Mouse (Mus musculus) heart, postnatal 0 days (tissue): ENCODE measurements around the gene Cacna1c. TPM values are rescaled to one million over a fixed set of nuclear protein-coding genes. Genes with fewer than 3 reads are reported as not detected.

Experiments used
- ATAC-seq: fragments of 200-750 bp; cut with Nextera tagmentation; 2 replicates; pipeline ENCODE4 v1.8.0; 2017; ENCODE audit warnings: low read depth, moderate number of reproducible peaks, moderate library complexity; ENCODE audit not compliant: insufficient read depth
- DNase-seq: peaks from one replicate; pipeline ENCODE4 v3.0.0-alpha.2; 2016; ENCODE audit warnings: low spot score
- H3K27ac ChIP-seq: fragments of 300-500 bp; sonication (generic); 2 replicates; pipeline ENCODE4 v1.5.1; 2014; ENCODE audit warnings: low read depth, mild to moderate bottlenecking
- H3K27me3 ChIP-seq: fragments of 300-500 bp; sonication (generic); 2 replicates; pipeline ENCODE4 v1.6.1; 2014; ENCODE audit warnings: low read length, mixed read lengths; ENCODE audit not compliant: control insufficient read depth, insufficient read depth
- H3K36me3 ChIP-seq: fragments of 300-500 bp; sonication (generic); replicated peaks from 2 replicates; pipeline ENCODE4 v1.6.1; 2014; ENCODE audit warnings: low read length, mixed read lengths; ENCODE audit not compliant: control insufficient read depth, insufficient read depth
- H3K4me1 ChIP-seq: fragments of 300-500 bp; sonication (generic); 2 replicates; pipeline ENCODE4 v1.6.1; 2014; ENCODE audit warnings: antibody characterized with exemption; ENCODE audit not compliant: control insufficient read depth, insufficient read depth
- H3K4me2 ChIP-seq: fragments of 300-500 bp; sonication (generic); 2 replicates; pipeline ENCODE4 v1.6.1; 2014; ENCODE audit warnings: low read depth, mild to moderate bottlenecking, low read length, moderate library complexity
- H3K4me3 ChIP-seq: fragments of 300-500 bp; sonication (generic); 2 replicates; pipeline ENCODE4 v1.5.1; 2014; ENCODE audit warnings: low read depth, low read length
- H3K9ac ChIP-seq: fragments of 300-500 bp; sonication (generic); replicated peaks from 2 replicates; pipeline ENCODE4 v1.6.1; 2014; ENCODE audit warnings: low read depth, low read length, mixed read lengths
- H3K9me3 ChIP-seq: fragments of 300-500 bp; sonication (generic); replicated peaks from 2 replicates; pipeline ENCODE4 v1.6.1; 2016; ENCODE audit warnings: low read length; ENCODE audit not compliant: control insufficient read depth
- CTCF ChIP-seq: IDR thresholded peaks from 2 replicates; pipeline ENCODE4 v1.5.1; 2016; ENCODE audit warnings: antibody characterized with exemption, control low read depth, low read depth
- EP300 ChIP-seq: IDR thresholded peaks from 2 replicates; pipeline ENCODE4 v1.6.1; 2016; ENCODE audit warnings: antibody characterized with exemption, low read depth
- WGBS: fragments of 180-500 bp; shearing (Covaris S2); extraction: QIAGEN DNeasy Blood & Tissue Kit; methylation state at CpG from one replicate; pipeline ENCODE4 v1.1.7; 2014; 5-methylcytosine and 5-hydroxymethylcytosine counted together
- polyA plus RNA-seq: library from polyadenylated mRNA; unstranded; fragments of >200 nt; fragmentation: Nextera tagmentation; extraction: Ambion mirVana; gene quantifications from 2 replicates; pipeline ENCODE4 v1.2.1, GENCODE M21; 2015
- total RNA-seq: library from RNA; depleted of rRNA; stranded (reverse); fragments of >200 nt; gene quantifications from 2 replicates; pipeline ENCODE4 v1.2.3, GENCODE M21; 2014; ENCODE audit warnings: low replicate concordance

The Cacna1c gene
- total and polyA plus RNA-seq, 2 experiments from 2014 or later = 51.3 to 159 TPM

GRCm38 (mm10) chr6:119126991-119127390, 69.2 kb downstream of the Cacna1c start:
- 95% methylated on average over 3 of the region's 3 CpGs for WGBS
- Histone ChIP-seq H3K9ac (no peak overlapping the region), H3K4me3 (no peak overlapping the region), H3K4me2 (no peak overlapping the region), H3K27ac (no peak overlapping the region), H3K27me3 (no peaks in the 10 kb centered on the region), H3K36me3 (peaks cover 6% of the 10 kb centered on the region; the same call in 1 of the 2 replicates), H3K9me3 (no peaks in the 10 kb centered on the region), H3K4me1 (peaks cover 33% of the 10 kb centered on the region)
- DNase-seq (no peak), ATAC-seq (no peak)
- TF ChIP-seq EP300 (no peak), CTCF (no peak)

- 0 out of 2 replicates have a peak, but pooled peaks cover 4% of the 10 kb centered on the region for H3K36me3 ChIP-seq
- H3K9ac ChIP-seq = no peak overlapping the region
- 65% methylated on average over 4 of the region's 4 CpGs for WGBS
- H3K4me1 ChIP-seq = peaks cover 5% of the 10 kb centered on the region; the same call in 1 of the 2 replicates
- no peak overlapping the region for H3K27ac ChIP-seq
- DNase-seq = no peak
- H3K27me3 ChIP-seq = no peaks in the 10 kb centered on the region
- no peak overlapping the region for H3K4me2 ChIP-seq
- no peak for TF ChIP-seq CTCF
- TF ChIP-seq EP300 = no peak
- no peak for ATAC-seq
- no peak overlapping the region for H3K4me3 ChIP-seq
- H3K9me3 ChIP-seq = no peaks in the 10 kb centered on the region
Observed at GRCm38 (mm10) chr6:119118371-119118770, 77.8 kb downstream of the Cacna1c start.

- H3K27ac ChIP-seq = no peak overlapping the region
- no peak overlapping the region for H3K9ac ChIP-seq
- H3K4me3 ChIP-seq = no peak overlapping the region
- TF ChIP-seq CTCF (peak; percentile 18; the same call in 1 of the 2 replicates), EP300 (no peak)
- H3K4me2 ChIP-seq = no peak overlapping the region
- H3K27me3 ChIP-seq = no peaks in the 10 kb centered on the region
- 93% methylated on average over 3 of the region's 3 CpGs for WGBS
- H3K36me3 ChIP-seq = 0 out of 2 replicates have a peak, but pooled peaks cover 4% of the 10 kb centered on the region
- peaks cover 8% of the 10 kb centered on the region; the same call in 1 of the 2 replicates for H3K4me1 ChIP-seq
- H3K9me3 ChIP-seq = no peaks in the 10 kb centered on the region
- no peak for ATAC-seq
- DNase-seq = no peak
Observed at GRCm38 (mm10) chr6:119116290-119116689, 79.9 kb downstream of the Cacna1c start.

- no peak overlapping the region for H3K9ac ChIP-seq
- H3K27ac ChIP-seq = no peak overlapping the region
- WGBS = 70% methylated on average over 4 of the region's 4 CpGs
- DNase-seq (no peak), ATAC-seq (no peak)
- H3K36me3 ChIP-seq = 0 out of 2 replicates have a peak, but pooled peaks cover 4% of the 10 kb centered on the region
- no peak overlapping the region for H3K4me3 ChIP-seq
- peaks cover 20% of the 10 kb centered on the region for H3K4me1 ChIP-seq
- TF ChIP-seq EP300 (no peak), CTCF (no peak)
- H3K9me3 ChIP-seq = no peaks in the 10 kb centered on the region
- H3K27me3 ChIP-seq = no peaks in the 10 kb centered on the region
- no peak overlapping the region for H3K4me2 ChIP-seq
Observed at GRCm38 (mm10) chr6:119113362-119113761, 82.9 kb downstream of the Cacna1c start.

- no peak for TF ChIP-seq EP300
- no peak for TF ChIP-seq CTCF
- Histone ChIP-seq H3K9me3 (no peaks in the 10 kb centered on the region), H3K4me2 (no peak overlapping the region), H3K9ac (no peak overlapping the region), H3K27ac (no peak overlapping the region), H3K27me3 (peaks cover 16% of the 10 kb centered on the region; the same call in 1 of the 2 replicates), H3K4me1 (peaks cover 31% of the 10 kb centered on the region), H3K36me3 (no peaks in the 10 kb centered on the region), H3K4me3 (no peak overlapping the region)
- DNase-seq (no peak), ATAC-seq (no peak)
- WGBS = 68% methylated on average over 5 of the region's 5 CpGs
Observed at GRCm38 (mm10) chr6:119110369-119110768, 85.8 kb downstream of the Cacna1c start.
